Mouse (Mus musculus): Measurements from ENCODE around the gene Lrmda. TPM values are rescaled to one million over a fixed set of nuclear protein-coding genes. Genes with fewer than 3 reads are reported as not detected.

Lrmda gene
- polyA plus RNA-seq, 1 experiment = not detected

- Histone ChIP-seq H3K27ac (ENCODE audit: insufficient read depth, low read depth, low read length) (no peak overlapping the region), H3K36me3 (ENCODE audit: control insufficient read depth, insufficient read depth, low read length) (no peaks in the 10 kb centered on the region), H3K27me3 (ENCODE audit: control insufficient read depth, insufficient read depth, low read length) (no peaks in the 10 kb centered on the region), H3K4me1 (ENCODE audit: control insufficient read depth, insufficient read depth, insufficient read length, low read length) (no peaks in the 10 kb centered on the region), H3K4me3 (ENCODE audit: low read depth, low read length) (no peak overlapping the region)
- 94% methylated on average over 10 of the region's 10 CpGs for WGBS
- TF ChIP-seq POLR2A (IDR thresholded peaks at IDR 0.05; ENCODE audit: low read depth, low read length) (no peak), CTCF (IDR thresholded peaks at IDR 0.05; ENCODE audit: extremely low read depth, insufficient read length, insufficient replicate concordance, low read depth, low read length) (no peak)
These were observed 26.8 kb downstream of the Lrmda start for GRCm38 (mm10) chr14:22046262-22046856.

GRCm38 (mm10) chr14:22048068-22048899, 28.8 kb downstream of the Lrmda start:
- TF ChIP-seq CTCF (IDR thresholded peaks at IDR 0.05; ENCODE audit: extremely low read depth, insufficient read length, insufficient replicate concordance, low read depth, low read length) = no peak
- TF ChIP-seq POLR2A (IDR thresholded peaks at IDR 0.05; ENCODE audit: low read depth, low read length) = no peak
- H3K27ac ChIP-seq (ENCODE audit: insufficient read depth, low read depth, low read length) = no peak overlapping the region
- no peaks in the 10 kb centered on the region for H3K27me3 ChIP-seq (ENCODE audit: control insufficient read depth, insufficient read depth, low read length)
- H3K36me3 ChIP-seq (ENCODE audit: control insufficient read depth, insufficient read depth, low read length) = no peaks in the 10 kb centered on the region
- no peaks in the 10 kb centered on the region for H3K4me1 ChIP-seq (ENCODE audit: control insufficient read depth, insufficient read depth, insufficient read length, low read length)
- no peak overlapping the region for H3K4me3 ChIP-seq (ENCODE audit: low read depth, low read length)
- WGBS = 90% methylated on average over 18 of the region's 18 CpGs

GRCm38 (mm10) chr14:22048900-22049199, 29.3 kb downstream of the Lrmda start:
- Histone ChIP-seq H3K4me3 (ENCODE audit: low read depth, low read length) (no peak overlapping the region), H3K4me1 (ENCODE audit: control insufficient read depth, insufficient read depth, insufficient read length, low read length) (no peaks in the 10 kb centered on the region), H3K27ac (ENCODE audit: insufficient read depth, low read depth, low read length) (no peak overlapping the region), H3K27me3 (ENCODE audit: control insufficient read depth, insufficient read depth, low read length) (no peaks in the 10 kb centered on the region), H3K36me3 (ENCODE audit: control insufficient read depth, insufficient read depth, low read length) (no peaks in the 10 kb centered on the region)
- TF ChIP-seq POLR2A (IDR thresholded peaks at IDR 0.05; ENCODE audit: low read depth, low read length) (no peak), CTCF (IDR thresholded peaks at IDR 0.05; ENCODE audit: extremely low read depth, insufficient read length, insufficient replicate concordance, low read depth, low read length) (no peak)
- WGBS = 93% methylated on average over 6 of the region's 6 CpGs

- WGBS = 52% methylated on average over 1 of the region's 1 CpGs
- no peak for TF ChIP-seq CTCF (IDR thresholded peaks at IDR 0.05; ENCODE audit: extremely low read depth, insufficient read length, insufficient replicate concordance, low read depth, low read length)
- no peak for TF ChIP-seq POLR2A (IDR thresholded peaks at IDR 0.05; ENCODE audit: low read depth, low read length)
- Histone ChIP-seq H3K4me3 (ENCODE audit: low read depth, low read length) (no peak overlapping the region), H3K27me3 (ENCODE audit: control insufficient read depth, insufficient read depth, low read length) (no peaks in the 10 kb centered on the region), H3K27ac (ENCODE audit: insufficient read depth, low read depth, low read length) (no peak overlapping the region), H3K36me3 (ENCODE audit: control insufficient read depth, insufficient read depth, low read length) (no peaks in the 10 kb centered on the region), H3K4me1 (ENCODE audit: control insufficient read depth, insufficient read depth, insufficient read length, low read length) (no peaks in the 10 kb centered on the region)
These were observed 29.8 kb downstream of the Lrmda start for GRCm38 (mm10) chr14:22049282-22049681.

DNA sequence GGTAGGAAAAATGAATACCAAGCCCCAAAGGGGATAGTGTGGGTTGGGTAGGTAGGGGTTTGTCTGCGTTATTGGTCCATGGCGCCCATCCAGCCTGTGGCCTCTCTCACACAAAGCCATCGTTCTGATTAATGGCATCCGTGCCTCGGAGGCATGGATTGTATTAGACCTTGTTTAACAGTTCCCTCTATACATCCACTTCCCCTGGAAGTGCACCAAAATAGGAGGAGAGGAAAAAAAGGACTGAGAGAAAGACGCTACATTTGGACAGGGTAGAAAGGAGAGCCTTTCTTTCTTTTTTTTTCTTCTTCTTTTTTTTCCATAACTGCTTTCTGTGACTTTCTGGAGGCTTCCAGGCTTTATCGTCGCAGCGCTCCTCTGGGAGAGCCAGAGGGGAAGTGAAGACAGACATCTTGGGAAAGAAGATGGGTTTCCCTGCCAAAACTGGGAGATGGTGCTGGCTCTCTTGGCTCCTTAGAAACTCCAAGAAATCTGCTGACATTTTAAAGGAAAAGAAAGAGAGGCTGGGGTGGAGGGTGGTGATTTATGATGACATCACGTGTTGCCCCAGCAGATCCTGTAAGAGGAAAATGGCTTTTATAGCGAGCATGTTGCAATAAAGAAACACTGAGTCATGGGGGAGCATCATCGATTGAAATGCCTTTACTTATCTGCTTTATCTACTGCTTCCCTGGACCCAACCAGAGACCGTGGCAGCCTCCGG, 32.6 kb downstream of the Lrmda start:
- no peaks in the 10 kb centered on the region for H3K4me1 ChIP-seq (ENCODE audit: control insufficient read depth, insufficient read depth, insufficient read length, low read length)
- no peak for TF ChIP-seq CTCF (IDR thresholded peaks at IDR 0.05; ENCODE audit: extremely low read depth, insufficient read length, insufficient replicate concordance, low read depth, low read length)
- TF ChIP-seq POLR2A (IDR thresholded peaks at IDR 0.05; ENCODE audit: low read depth, low read length) = no peak

GRCm38 (mm10) chr14:22055630-22056029, 36.1 kb downstream of the Lrmda start:
- TF ChIP-seq POLR2A (IDR thresholded peaks at IDR 0.05; ENCODE audit: low read depth, low read length) (no peak), CTCF (IDR thresholded peaks at IDR 0.05; ENCODE audit: extremely low read depth, insufficient read length, insufficient replicate concordance, low read depth, low read length) (no peak)

More for the DNA sequence above, 32.6 kb downstream of the Lrmda start:
- WGBS = 71% methylated on average over 14 of the region's 14 CpGs
- no peak overlapping the region for H3K27ac ChIP-seq (ENCODE audit: insufficient read depth, low read depth, low read length)
- H3K4me3 ChIP-seq (ENCODE audit: low read depth, low read length) = no peak overlapping the region
- no peaks in the 10 kb centered on the region for H3K27me3 ChIP-seq (ENCODE audit: control insufficient read depth, insufficient read depth, low read length)
- no peaks in the 10 kb centered on the region for H3K36me3 ChIP-seq (ENCODE audit: control insufficient read depth, insufficient read depth, low read length)

GRCm38 (mm10) chr14:22056246-22056645, 36.7 kb downstream of the Lrmda start:
- Histone ChIP-seq H3K27me3 (ENCODE audit: control insufficient read depth, insufficient read depth, low read length) (no peaks in the 10 kb centered on the region), H3K27ac (ENCODE audit: insufficient read depth, low read depth, low read length) (no peak overlapping the region), H3K36me3 (ENCODE audit: control insufficient read depth, insufficient read depth, low read length) (no peaks in the 10 kb centered on the region), H3K4me3 (ENCODE audit: low read depth, low read length) (no peak overlapping the region), H3K4me1 (ENCODE audit: control insufficient read depth, insufficient read depth, insufficient read length, low read length) (no peaks in the 10 kb centered on the region)
- 85% methylated on average over 4 of the region's 4 CpGs for WGBS
- TF ChIP-seq CTCF (IDR thresholded peaks at IDR 0.05; ENCODE audit: extremely low read depth, insufficient read length, insufficient replicate concordance, low read depth, low read length) (no peak), POLR2A (IDR thresholded peaks at IDR 0.05; ENCODE audit: low read depth, low read length) (no peak)

More at GRCm38 (mm10) chr14:22055630-22056029, 36.1 kb downstream of the Lrmda start:
- H3K27me3 ChIP-seq (ENCODE audit: control insufficient read depth, insufficient read depth, low read length) = no peaks in the 10 kb centered on the region
- no peak overlapping the region for H3K4me3 ChIP-seq (ENCODE audit: low read depth, low read length)
- no peaks in the 10 kb centered on the region for H3K4me1 ChIP-seq (ENCODE audit: control insufficient read depth, insufficient read depth, insufficient read length, low read length)
- H3K36me3 ChIP-seq (ENCODE audit: control insufficient read depth, insufficient read depth, low read length) = no peaks in the 10 kb centered on the region
- 75% methylated on average over 8 of the region's 8 CpGs for WGBS
- H3K27ac ChIP-seq (ENCODE audit: insufficient read depth, low read depth, low read length) = no peak overlapping the region
